Mouse (Mus musculus) yolk sac, embryonic 10.5 days (tissue): ENCODE measurements at regions not wholly inside any gene's neighbourhood (a gene's known extent, or its start where the extent isn't known, plus 50 kb on each side); places are given as distances from the start of the nearest gene placed in this dataset.

Experiments
- DNase-seq: peaks from one replicate; pipeline ENCODE4 v3.0.0-alpha.2; 2017; ENCODE audit warnings: low spot score

DNA sequence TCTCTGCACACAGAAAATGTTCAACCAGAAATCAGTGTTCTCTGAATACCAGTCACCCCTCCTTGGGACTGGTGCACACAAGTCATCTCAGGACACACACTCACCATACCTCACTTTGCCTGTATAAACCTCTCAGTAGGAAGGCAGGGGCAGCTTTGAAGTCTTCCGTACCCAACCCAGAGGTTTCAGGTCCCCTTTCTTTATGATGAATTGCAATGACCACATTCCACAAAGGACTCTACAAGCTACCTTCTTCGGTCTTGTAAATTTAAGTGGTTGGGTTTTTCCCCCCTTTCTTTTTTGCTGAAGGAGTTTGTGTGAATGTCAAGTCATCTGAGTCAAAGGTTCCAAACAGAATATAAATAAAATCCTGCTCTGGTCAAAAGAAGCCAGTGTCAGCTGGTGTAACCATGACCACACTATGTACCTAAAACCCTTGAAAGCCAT, 76.9 kb upstream of the Far2 start:
- no peak for DNase-seq

DNA sequence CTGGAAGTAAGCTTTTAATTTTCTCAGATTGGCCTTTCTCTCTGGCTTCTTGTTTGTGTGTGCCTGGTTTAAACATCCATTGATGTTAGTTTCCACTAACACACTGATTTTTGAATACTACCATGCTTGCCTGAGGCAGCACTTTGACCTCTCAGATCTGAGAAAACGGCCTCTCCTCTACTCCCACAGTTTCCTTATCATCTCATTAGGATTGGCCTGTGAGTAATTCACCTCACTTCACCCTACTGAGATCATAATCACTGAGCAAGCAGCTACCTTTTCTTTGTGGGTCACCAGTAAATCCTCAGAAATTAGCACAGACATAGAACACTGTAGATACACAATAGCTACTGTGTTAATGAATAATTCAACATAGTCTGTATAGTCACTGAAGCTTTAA, 74.5 kb upstream of the Far2 start:
- DNase-seq = no peak

DNA sequence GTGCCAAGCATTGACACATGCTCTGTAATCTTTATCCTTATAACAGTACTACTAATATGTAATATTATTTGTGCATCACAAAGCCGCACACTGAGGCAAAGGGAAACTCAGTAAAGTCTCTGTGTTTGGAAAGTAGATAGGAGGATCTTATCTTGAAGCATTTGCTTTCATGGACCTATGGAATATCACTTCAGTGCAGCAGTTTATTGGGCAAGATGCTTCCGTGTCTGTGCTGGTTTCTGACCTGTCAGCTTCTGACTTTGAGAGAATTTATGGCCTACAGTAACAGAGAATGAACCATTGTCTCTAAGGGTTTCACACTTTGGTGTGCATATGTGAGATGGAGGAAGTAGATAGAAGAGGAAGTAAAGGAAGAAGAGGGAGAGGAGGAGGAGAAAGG, 74.0 kb upstream of the Far2 start:
- DNase-seq = no peak

DNA sequence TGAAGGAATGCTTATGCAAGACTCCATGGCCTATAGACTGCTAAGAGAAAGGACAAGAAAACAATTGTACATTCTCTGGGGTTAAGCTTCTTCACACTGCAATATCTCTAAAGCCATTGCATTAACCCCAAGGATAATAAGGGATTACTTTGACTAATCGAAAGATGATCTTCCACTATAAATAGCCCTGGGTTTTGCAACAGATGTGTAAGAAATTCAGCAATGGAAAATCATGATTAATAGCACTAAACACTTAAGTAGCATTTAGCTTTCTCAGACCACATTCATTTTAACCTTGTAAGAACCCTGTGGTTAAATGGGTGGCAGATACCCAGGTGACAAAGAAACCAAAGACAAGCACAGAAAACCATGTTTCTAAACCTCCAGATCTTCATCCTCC, 71.1 kb upstream of the Far2 start:
- no peak for DNase-seq

DNA sequence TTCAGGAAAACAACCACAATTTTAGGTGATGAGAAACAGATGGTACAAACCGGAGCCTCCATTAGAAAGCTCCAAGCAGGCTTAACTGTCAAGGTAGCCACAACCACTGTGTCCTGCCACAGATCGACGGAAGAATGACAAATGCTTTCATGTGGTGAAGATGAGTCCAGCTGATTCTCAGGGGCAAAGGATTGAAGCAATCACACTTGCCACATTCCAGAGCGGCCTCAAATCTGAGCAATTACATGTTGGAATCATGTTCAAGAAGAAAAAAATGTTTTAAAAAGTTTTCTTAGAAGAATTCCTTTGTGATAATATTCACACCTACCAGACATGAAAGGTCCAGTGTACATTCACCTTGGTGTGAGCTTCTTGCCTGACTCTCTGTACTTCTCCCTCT, 57.7 kb upstream of the Far2 start:
- DNase-seq = no peak
